Mouse (Mus musculus) liver, embryonic 11.5 days (tissue): ENCODE data around the gene Ssbp3. TPM values are rescaled to one million over a fixed set of nuclear protein-coding genes. Genes with fewer than 3 reads are reported as not detected.

Experiments
- ATAC-seq: fragments of 200-750 bp; cut with Nextera tagmentation; replicated peaks from 2 replicates; pipeline ENCODE4 v1.8.0; 2017; ENCODE audit warnings: moderate number of reproducible peaks, mild to moderate bottlenecking, moderate TSS enrichment, moderate library complexity; ENCODE audit not compliant: low FRiP score
- DNase-seq: peaks from one replicate; pipeline ENCODE4 v3.0.0-alpha.2; 2017; ENCODE audit warnings: low spot score
- H3K27ac ChIP-seq: fragments of 300-500 bp; sonication (generic); 2 replicates; pipeline ENCODE4 v1.5.1; 2014; ENCODE audit warnings: mild to moderate bottlenecking, low read depth, low read length, control low read depth
- H3K27me3 ChIP-seq: fragments of 300-500 bp; sonication (generic); replicated peaks from 2 replicates; pipeline ENCODE4 v1.6.1; 2014; ENCODE audit warnings: low read length, mixed read lengths; ENCODE audit not compliant: control insufficient read depth, insufficient read depth
- H3K36me3 ChIP-seq: fragments of 300-500 bp; sonication (generic); 2 replicates; pipeline ENCODE4 v1.6.1; 2014; ENCODE audit warnings: mild to moderate bottlenecking, low read length, moderate library complexity, mixed read lengths; ENCODE audit not compliant: control insufficient read depth, insufficient read depth
- H3K4me1 ChIP-seq: fragments of 300-500 bp; sonication (generic); replicated peaks from 2 replicates; pipeline ENCODE4 v1.6.1; 2014; ENCODE audit warnings: low read length, mixed read lengths; ENCODE audit not compliant: control insufficient read depth, insufficient read depth
- H3K4me2 ChIP-seq: fragments of 300-500 bp; sonication (generic); 2 replicates; pipeline ENCODE4 v1.6.1; 2014; ENCODE audit warnings: mild to moderate bottlenecking, control low read depth, moderate library complexity
- H3K4me3 ChIP-seq: fragments of 300-500 bp; sonication (generic); 2 replicates; pipeline ENCODE4 v1.5.1; 2014; ENCODE audit warnings: low read depth, low read length, control low read depth
- H3K9ac ChIP-seq: fragments of 300-500 bp; sonication (generic); 2 replicates; pipeline ENCODE4 v1.6.1; 2014; ENCODE audit warnings: low read depth, low read length, control low read depth
- H3K9me3 ChIP-seq: fragments of 300-500 bp; sonication (generic); 2 replicates; pipeline ENCODE4 v1.6.1; 2016; ENCODE audit warnings: low read length, inconsistent platforms, mixed read lengths; ENCODE audit not compliant: control insufficient read depth
- WGBS: fragments of 180-500 bp; shearing (Covaris S2); extraction: QIAGEN DNeasy Blood & Tissue Kit; methylation state at CpG from one replicate; pipeline ENCODE4 v1.1.7; 2014; 5-methylcytosine and 5-hydroxymethylcytosine counted together
- polyA plus RNA-seq: library from polyadenylated mRNA; unstranded; fragments of >200 nt; fragmentation: Nextera tagmentation; extraction: Ambion mirVana; gene quantifications from 2 replicates; pipeline ENCODE4 v1.2.1, GENCODE M21; 2014

The Ssbp3 gene
- polyA plus RNA-seq, 1 experiment from 2014 or later = 89.0 TPM

DNA sequence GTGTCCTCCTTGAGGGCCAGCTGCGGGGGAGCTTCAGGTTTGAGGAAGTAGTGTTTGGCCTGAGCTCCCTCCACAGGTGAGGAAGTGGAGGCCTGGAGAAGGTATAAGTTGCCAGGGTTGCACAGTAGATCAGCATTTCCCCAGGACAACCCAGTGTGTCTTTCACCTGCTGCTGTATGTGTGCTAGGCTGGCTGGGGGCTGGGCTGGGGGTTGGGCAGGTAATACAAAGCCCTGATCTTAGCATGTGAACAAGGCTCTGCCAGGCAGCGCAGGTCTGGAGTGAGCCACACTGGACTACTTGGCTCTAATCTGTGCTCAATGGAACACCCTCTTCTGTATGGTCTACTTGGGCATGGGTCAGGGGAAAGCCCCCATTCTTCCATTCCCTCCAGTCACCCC lies 66.1 kb downstream of the Ssbp3 start:
- Histone ChIP-seq H3K4me3 (no peak overlapping the region), H3K27ac (no peak overlapping the region), H3K4me1 (peaks cover 55% of the 10 kb centered on the region), H3K9ac (no peak overlapping the region), H3K4me2 (no peak overlapping the region), H3K36me3 (no peaks in the 10 kb centered on the region), H3K9me3 (no peaks in the 10 kb centered on the region), H3K27me3 (no peaks in the 10 kb centered on the region)
- ATAC-seq (no peak), DNase-seq (no peak)
- WGBS = 74% methylated on average over 2 of the region's 2 CpGs

DNA sequence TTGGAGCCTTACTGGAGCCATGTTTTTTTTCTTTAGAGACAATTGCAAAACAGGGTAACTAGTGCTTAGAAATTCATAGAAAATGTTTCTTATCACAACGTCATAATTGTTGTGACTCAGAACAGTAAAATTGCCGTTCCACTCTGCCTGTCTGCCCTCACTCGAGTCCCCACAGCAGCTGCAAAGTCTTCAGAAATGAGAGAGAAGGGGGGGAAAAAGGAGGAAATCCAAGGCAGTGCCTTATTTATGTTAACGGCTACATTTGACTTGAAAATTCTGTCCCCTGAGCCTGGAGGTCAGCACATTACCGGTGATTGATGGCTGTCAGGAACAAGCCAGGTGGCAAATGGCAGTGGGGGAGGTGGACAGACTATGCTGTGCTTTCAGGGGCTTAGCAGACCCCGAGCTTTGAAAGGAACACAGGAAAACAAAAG lies 66.7 kb downstream of the Ssbp3 start:
- Histone ChIP-seq H3K4me1 (peaks cover 59% of the 10 kb centered on the region), H3K27ac (no peak overlapping the region), H3K9ac (no peak overlapping the region), H3K4me2 (no peak overlapping the region), H3K36me3 (no peaks in the 10 kb centered on the region), H3K27me3 (no peaks in the 10 kb centered on the region), H3K4me3 (no peak overlapping the region), H3K9me3 (no peaks in the 10 kb centered on the region)
- no peak for DNase-seq
- no peak for ATAC-seq
- 29% methylated on average over 6 of the region's 6 CpGs for WGBS

DNA sequence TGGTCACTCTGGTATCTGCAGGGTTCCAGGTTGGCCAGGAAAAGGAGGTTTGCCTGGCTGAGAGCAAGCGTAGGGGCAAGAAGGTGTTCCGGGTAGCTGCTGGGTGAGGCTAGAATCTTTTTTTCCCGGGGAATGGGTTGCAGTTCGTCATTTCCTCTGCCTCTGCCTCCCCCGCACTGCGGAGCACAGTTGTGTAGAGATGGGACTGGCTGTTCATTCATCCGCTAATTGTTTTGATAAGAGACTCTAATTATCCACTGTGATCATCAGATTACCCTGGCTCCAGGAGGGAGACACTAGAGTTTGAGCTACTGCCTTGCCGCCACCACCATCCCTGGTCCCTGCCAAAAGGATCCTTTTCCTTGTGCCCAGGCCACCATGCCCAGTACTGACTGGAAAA lies 67.9 kb downstream of the Ssbp3 start:
- Histone ChIP-seq H3K4me2 (no peak overlapping the region), H3K36me3 (no peaks in the 10 kb centered on the region), H3K4me1 (peaks cover 59% of the 10 kb centered on the region), H3K27me3 (no peaks in the 10 kb centered on the region), H3K4me3 (no peak overlapping the region), H3K27ac (0 out of 2 replicates have a peak overlapping the region, but pooled peaks have one; percentile 7), H3K9ac (no peak overlapping the region), H3K9me3 (no peaks in the 10 kb centered on the region)
- DNase-seq (no peak), ATAC-seq (no peak)
- WGBS = 63% methylated on average over 8 of the region's 8 CpGs

DNA sequence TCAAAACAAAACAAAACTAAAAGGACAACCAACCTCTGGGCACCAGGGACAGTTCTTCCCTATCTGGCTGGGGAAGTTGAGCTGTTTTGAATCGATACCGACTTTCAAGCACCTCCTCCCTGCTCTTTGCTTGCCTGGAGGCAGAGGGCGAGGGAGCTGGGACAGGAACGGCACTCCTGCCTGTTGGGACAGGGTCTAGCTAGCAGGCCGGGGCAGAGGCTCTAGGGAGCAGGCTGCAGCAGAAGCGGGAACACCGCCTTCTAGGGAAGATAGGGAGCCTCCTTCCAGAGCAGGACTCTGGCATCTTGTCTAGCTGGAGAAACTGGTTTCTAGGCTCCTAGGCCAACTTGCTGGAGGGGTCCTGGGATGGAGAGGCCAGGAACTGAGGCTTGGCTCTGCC lies 70.2 kb downstream of the Ssbp3 start:
- no peak overlapping the region for H3K4me3 ChIP-seq
- DNase-seq (no peak), ATAC-seq (peak; percentile 53; the same call in 1 of the 2 replicates)
- H3K27ac ChIP-seq = 0 out of 2 replicates have a peak overlapping the region, but pooled peaks have one; percentile 42
- H3K9me3 ChIP-seq = no peaks in the 10 kb centered on the region
- H3K4me2 ChIP-seq = peak overlapping the region; percentile 9; the same call in 1 of the 2 replicates
- H3K9ac ChIP-seq = no peak overlapping the region; the same call in 1 of the 2 replicates
- no peaks in the 10 kb centered on the region for H3K27me3 ChIP-seq
- H3K4me1 ChIP-seq = peaks cover 71% of the 10 kb centered on the region
- no peaks in the 10 kb centered on the region for H3K36me3 ChIP-seq
- 40% methylated on average over 7 of the region's 7 CpGs for WGBS

DNA sequence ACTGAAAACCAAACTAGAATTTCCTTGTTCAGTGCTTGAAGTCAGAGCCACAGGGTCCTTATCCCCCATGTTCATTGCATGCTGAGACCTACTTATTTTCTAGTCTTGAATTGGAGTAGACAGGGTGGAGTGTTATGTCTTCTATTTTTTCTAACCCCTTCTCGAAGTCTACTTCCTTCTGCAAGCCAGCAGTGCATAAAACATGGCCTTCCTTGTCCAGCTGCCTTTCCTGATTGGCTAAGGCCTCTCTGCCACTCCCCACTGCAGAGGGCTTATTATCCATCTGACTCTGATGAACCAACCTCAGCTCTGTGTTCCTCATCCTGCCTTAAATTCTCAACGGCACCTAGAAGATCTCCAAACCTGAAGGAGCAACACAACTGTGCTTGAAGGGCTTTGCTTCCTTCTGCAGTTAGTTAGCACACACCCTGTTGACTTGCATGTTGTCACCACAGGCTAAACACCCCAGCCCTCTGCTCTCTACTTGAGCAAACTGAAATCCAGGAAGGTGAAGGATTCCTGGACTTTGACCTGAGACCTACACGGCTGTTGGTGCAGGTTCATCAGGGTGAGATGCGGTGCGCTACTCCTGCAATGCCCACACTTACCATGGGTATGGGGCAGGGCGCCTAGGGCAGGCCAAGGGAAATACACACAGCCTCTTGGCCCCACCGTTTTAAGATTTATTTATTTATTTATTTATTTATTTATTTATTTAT lies 71.0 kb downstream of the Ssbp3 start:
- H3K9ac ChIP-seq = no peak overlapping the region
- no peaks in the 10 kb centered on the region for H3K9me3 ChIP-seq
- H3K36me3 ChIP-seq = no peaks in the 10 kb centered on the region
- 0 out of 2 replicates have a peak overlapping the region, but pooled peaks have one; percentile 42 for H3K27ac ChIP-seq
- DNase-seq = no peak
- no peak overlapping the region for H3K4me3 ChIP-seq
- WGBS = 76% methylated on average over 7 of the region's 7 CpGs
- no peak overlapping the region for H3K4me2 ChIP-seq
- ATAC-seq = no peak
- peaks cover 72% of the 10 kb centered on the region for H3K4me1 ChIP-seq
- H3K27me3 ChIP-seq = no peaks in the 10 kb centered on the region

DNA sequence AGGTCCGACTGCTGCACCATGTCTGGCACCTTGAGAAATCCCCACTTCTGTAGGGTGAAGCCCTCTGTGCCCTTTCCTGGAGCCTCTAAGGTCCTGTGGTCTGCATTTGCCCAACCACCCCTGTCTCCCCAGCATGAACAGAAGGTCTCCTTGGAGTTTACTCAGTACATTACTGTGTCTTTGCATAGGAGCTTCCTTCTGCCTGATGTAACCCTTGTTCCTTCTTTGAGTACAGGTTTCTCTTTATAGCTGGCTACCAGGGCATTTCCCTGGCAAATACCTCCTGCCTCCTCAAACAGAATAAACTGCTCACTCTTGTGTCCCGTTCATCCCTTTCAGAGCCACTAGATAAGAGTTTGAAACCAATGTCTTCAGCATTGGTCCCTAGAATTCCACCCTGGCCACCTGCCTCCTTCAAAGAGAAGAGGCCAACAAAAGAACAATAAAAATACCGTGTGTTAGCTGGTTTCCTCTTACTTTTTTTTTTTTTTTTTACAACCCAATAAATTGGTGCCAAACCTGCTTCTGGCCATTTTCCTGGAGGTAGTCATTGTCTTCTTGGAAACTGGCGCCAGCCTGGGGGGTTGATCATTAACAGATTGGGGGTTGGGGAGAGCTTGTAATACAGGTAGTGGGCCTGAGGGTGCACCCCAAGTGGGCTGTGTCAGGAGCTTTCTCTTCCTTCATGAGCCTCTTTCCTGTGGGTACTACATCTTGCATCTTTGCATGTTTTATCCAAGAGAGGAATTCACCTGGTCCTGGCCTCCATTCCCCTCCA lies 72.0 kb downstream of the Ssbp3 start:
- Histone ChIP-seq H3K4me1 (peaks cover 72% of the 10 kb centered on the region), H3K27me3 (no peaks in the 10 kb centered on the region), H3K27ac (no peak overlapping the region; the same call in 1 of the 2 replicates), H3K4me2 (no peak overlapping the region), H3K36me3 (no peaks in the 10 kb centered on the region), H3K4me3 (no peak overlapping the region), H3K9me3 (no peaks in the 10 kb centered on the region), H3K9ac (no peak overlapping the region)
- no peak for DNase-seq
- WGBS = 55% methylated on average over 4 of the region's 4 CpGs
- no peak for ATAC-seq

DNA sequence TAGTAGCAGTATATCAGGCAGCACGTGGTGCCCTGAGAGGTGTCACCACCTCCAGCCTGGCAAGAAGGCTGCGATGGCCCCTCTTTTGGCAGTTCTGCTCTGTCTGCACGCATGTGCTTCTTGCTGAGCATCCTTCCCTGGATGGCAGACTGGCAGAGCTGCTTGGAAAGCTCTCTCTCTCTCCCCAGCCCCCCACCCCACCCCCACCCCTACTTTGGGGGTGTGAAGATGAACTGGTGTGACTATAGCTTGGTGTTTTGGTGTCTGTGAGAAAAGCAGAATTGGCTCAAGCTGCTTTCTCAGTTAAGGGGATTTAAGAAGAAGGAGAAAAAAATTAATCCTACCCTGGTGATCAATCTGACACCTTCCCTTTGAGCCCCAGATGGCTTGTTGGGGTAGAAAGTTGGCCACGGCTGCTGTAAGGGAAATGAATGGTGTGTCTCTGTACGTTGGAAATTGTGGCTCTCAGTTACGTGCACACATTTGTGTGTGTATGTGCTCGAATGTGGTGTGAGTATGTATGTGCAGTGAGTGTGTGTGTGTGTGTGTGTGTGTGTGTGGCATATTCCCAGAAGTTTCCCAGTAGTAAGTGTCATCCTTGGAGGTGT lies 73.5 kb downstream of the Ssbp3 start:
- WGBS = 74% methylated on average over 7 of the region's 7 CpGs
- DNase-seq = no peak
- H3K9ac ChIP-seq = no peak overlapping the region
- H3K27ac ChIP-seq = no peak overlapping the region
- H3K36me3 ChIP-seq = no peaks in the 10 kb centered on the region
- H3K4me3 ChIP-seq = no peak overlapping the region
- ATAC-seq = no peak
- peaks cover 73% of the 10 kb centered on the region for H3K4me1 ChIP-seq
- no peaks in the 10 kb centered on the region for H3K9me3 ChIP-seq
- no peak overlapping the region for H3K4me2 ChIP-seq
- no peaks in the 10 kb centered on the region for H3K27me3 ChIP-seq

DNA sequence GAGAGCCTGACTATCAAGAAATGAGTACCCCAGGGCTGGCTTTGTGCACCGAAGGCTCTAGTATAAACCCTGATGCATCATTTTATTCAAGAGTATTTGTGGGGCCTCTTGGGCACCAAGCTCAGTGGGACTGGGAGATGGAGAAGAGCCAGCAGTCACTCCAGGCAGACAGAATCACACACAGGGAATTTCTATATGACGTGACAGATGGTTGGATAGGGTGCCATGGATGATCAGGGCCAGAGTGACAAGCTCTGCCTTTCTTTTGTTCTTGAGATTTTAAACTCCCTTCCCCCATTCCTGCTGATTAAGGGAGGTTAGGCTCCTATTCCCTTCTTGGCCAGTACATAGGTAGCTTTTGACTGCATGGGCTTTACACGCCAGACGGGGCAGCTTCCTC lies 74.8 kb downstream of the Ssbp3 start:
- peaks cover 67% of the 10 kb centered on the region for H3K4me1 ChIP-seq
- H3K4me2 ChIP-seq = no peak overlapping the region
- no peak overlapping the region for H3K9ac ChIP-seq
- H3K36me3 ChIP-seq = no peaks in the 10 kb centered on the region
- no peak overlapping the region for H3K4me3 ChIP-seq
- no peak for ATAC-seq
- H3K9me3 ChIP-seq = no peaks in the 10 kb centered on the region
- H3K27me3 ChIP-seq = no peaks in the 10 kb centered on the region
- peak overlapping the region; percentile 65; the same call in 1 of the 2 replicates for H3K27ac ChIP-seq
- DNase-seq = no peak
- 83% methylated on average over 4 of the region's 4 CpGs for WGBS
